Mouse (Mus musculus): ENCODE data around the gene Galc. TPM values are rescaled to one million over a fixed set of nuclear protein-coding genes. Genes with fewer than 3 reads are reported as not detected.
"Not testable (repeated sequence)": the region's sequence is repeated elsewhere in the genome, so short reads cannot be mapped to it uniquely, and the experiment has no call there.

Galc gene
- total RNA-seq, 2 experiments from 2014 or later: 21.7 to 23.4 TPM

GRCm38 (mm10) chr12:98255373-98255995 lies 3.8 kb downstream of the Galc start:
- DNase-seq (ENCODE audit: low spot score in 2 of 2): no peak

- DNase-seq (ENCODE audit: low spot score in 2 of 2): no peak
These were observed 6.8 kb downstream of the Galc start for GRCm38 (mm10) chr12:98252417-98252816.

- DNase-seq (ENCODE audit: low spot score in 2 of 2): no peak
These were observed 8.9 kb downstream of the Galc start for GRCm38 (mm10) chr12:98250327-98250726.

GRCm38 (mm10) chr12:98249671-98250070 lies 9.6 kb downstream of the Galc start:
- no peak for DNase-seq (ENCODE audit: low spot score in 2 of 2)

GRCm38 (mm10) chr12:98246835-98247234 lies 12.4 kb downstream of the Galc start:
- no peak for DNase-seq (ENCODE audit: low spot score in 2 of 2)

GRCm38 (mm10) chr12:98244865-98245264 lies 14.4 kb downstream of the Galc start:
- no peak for DNase-seq (ENCODE audit: low spot score in 2 of 2)

GRCm38 (mm10) chr12:98244161-98244560 lies 15.1 kb downstream of the Galc start:
- DNase-seq (ENCODE audit: low spot score in 2 of 2): peak; percentile 23 to 51

GRCm38 (mm10) chr12:98238478-98238877 lies 20.8 kb downstream of the Galc start:
- not testable (repeated sequence) for DNase-seq (ENCODE audit: low spot score in 2 of 2)

GRCm38 (mm10) chr12:98227037-98227436 lies 32.2 kb downstream of the Galc start:
- no peak for DNase-seq (ENCODE audit: low spot score in 2 of 2)

GRCm38 (mm10) chr12:98223286-98223685 lies 36.0 kb downstream of the Galc start:
- DNase-seq (ENCODE audit: low spot score in 2 of 2): no peak

- DNase-seq (ENCODE audit: low spot score in 2 of 2): no peak
These were observed 42.8 kb downstream of the Galc start for GRCm38 (mm10) chr12:98216432-98216831.

- no peak for DNase-seq (ENCODE audit: low spot score in 2 of 2)
These were observed 43.7 kb downstream of the Galc start for GRCm38 (mm10) chr12:98215512-98215911.

GRCm38 (mm10) chr12:98214191-98214590 lies 45.1 kb downstream of the Galc start:
- no peak for DNase-seq (ENCODE audit: low spot score in 2 of 2)

GRCm38 (mm10) chr12:98213791-98214190 lies 45.5 kb downstream of the Galc start:
- DNase-seq (ENCODE audit: low spot score in 2 of 2): no peak

- DNase-seq (ENCODE audit: low spot score in 2 of 2): no peak
These were observed 45.9 kb downstream of the Galc start for GRCm38 (mm10) chr12:98213332-98213731.

- peak in 1 of 2 experiments; percentile 51 for DNase-seq (ENCODE audit: low spot score in 2 of 2)
These were observed 46.6 kb downstream of the Galc start for GRCm38 (mm10) chr12:98212457-98213175.

- no peak for DNase-seq (ENCODE audit: low spot score in 2 of 2)
These were observed 48.8 kb downstream of the Galc start for GRCm38 (mm10) chr12:98210495-98210894.

- DNase-seq (ENCODE audit: low spot score in 2 of 2): no peak
These were observed 51.2 kb downstream of the Galc start for GRCm38 (mm10) chr12:98208104-98208503.

- no peak for DNase-seq (ENCODE audit: low spot score in 2 of 2)
These were observed 53.7 kb downstream of the Galc start for GRCm38 (mm10) chr12:98205450-98206051.

- DNase-seq (ENCODE audit: low spot score in 2 of 2): no peak
These were observed 61.9 kb downstream of the Galc start for GRCm38 (mm10) chr12:98197401-98197800.

- peak in 1 of 2 experiments; percentile 73 for DNase-seq (ENCODE audit: low spot score in 2 of 2)
These were observed 69.1 kb downstream of the Galc start for GRCm38 (mm10) chr12:98190201-98190600.

- DNase-seq (ENCODE audit: low spot score in 2 of 2): no peak
These were observed 70.2 kb downstream of the Galc start for GRCm38 (mm10) chr12:98189096-98189495.
